Mouse (Mus musculus) liver, postnatal 0 days (tissue): Measurements from ENCODE around the gene Sdr42e1. TPM values are rescaled to one million over a fixed set of nuclear protein-coding genes. Genes with fewer than 3 reads are reported as not detected.

ENCODE experiments used
- ATAC-seq: fragments of 200-750 bp; cut with Nextera tagmentation; 2 replicates; pipeline ENCODE4 v1.8.0; 2017; ENCODE audit warnings: mild to moderate bottlenecking, moderate library complexity
- DNase-seq: peaks from one replicate; pipeline ENCODE4 v3.0.0-alpha.2; 2016
- H3K27ac ChIP-seq: fragments of 300-500 bp; sonication (generic); 2 replicates; pipeline ENCODE4 v1.5.1; 2014; ENCODE audit warnings: antibody characterized with exemption, moderate library complexity, mild to moderate bottlenecking, low read depth
- H3K27me3 ChIP-seq: fragments of 300-500 bp; sonication (generic); 2 replicates; pipeline ENCODE4 v1.6.1; 2014; ENCODE audit warnings: low read length, control low read depth, mixed read lengths; ENCODE audit not compliant: insufficient read depth
- H3K36me3 ChIP-seq: fragments of 300-500 bp; sonication (generic); replicated peaks from 2 replicates; pipeline ENCODE4 v1.6.1; 2014; ENCODE audit warnings: mild to moderate bottlenecking, control low read depth, low read length, moderate library complexity, mixed read lengths; ENCODE audit not compliant: insufficient read depth
- H3K4me1 ChIP-seq: fragments of 300-500 bp; sonication (generic); 2 replicates; pipeline ENCODE4 v1.6.1; 2014; ENCODE audit warnings: antibody characterized with exemption, mild to moderate bottlenecking, control low read depth; ENCODE audit not compliant: insufficient read depth
- H3K4me2 ChIP-seq: fragments of 300-500 bp; sonication (generic); 2 replicates; pipeline ENCODE4 v1.6.1; 2014; ENCODE audit warnings: low read depth, mild to moderate bottlenecking, low read length, moderate library complexity, mixed read lengths
- H3K4me3 ChIP-seq: fragments of 300-500 bp; sonication (generic); 2 replicates; pipeline ENCODE4 v1.5.1; 2014; ENCODE audit warnings: low read depth, low read length
- H3K9ac ChIP-seq: fragments of 300-500 bp; sonication (generic); replicated peaks from 2 replicates; pipeline ENCODE4 v1.6.1; 2014; ENCODE audit warnings: mild to moderate bottlenecking, moderate library complexity
- H3K9me3 ChIP-seq: fragments of 300-500 bp; sonication (generic); 2 replicates; pipeline ENCODE4 v1.6.1; 2016; ENCODE audit warnings: mild to moderate bottlenecking, control low read depth, low read length, mixed read lengths
- CTCF ChIP-seq: sonication (generic); IDR thresholded peaks from 2 replicates; pipeline ENCODE4 v1.5.1; 2016; ENCODE audit warnings: antibody characterized with exemption, low read depth
- EP300 ChIP-seq: IDR thresholded peaks from 2 replicates; pipeline ENCODE4 v1.6.1; 2016; ENCODE audit warnings: antibody characterized with exemption, low read depth, mild to moderate bottlenecking
- WGBS: fragments of 180-500 bp; shearing (Covaris S2); extraction: QIAGEN DNeasy Blood & Tissue Kit; methylation state at CpG from one replicate; pipeline ENCODE4 v1.1.7; 2014; ENCODE audit not compliant: insufficient replicate concordance; 5-methylcytosine and 5-hydroxymethylcytosine counted together
- polyA plus RNA-seq: library from polyadenylated mRNA; unstranded; fragments of >200 nt; fragmentation: Nextera tagmentation; extraction: Ambion mirVana; gene quantifications from 2 replicates; pipeline ENCODE4 v1.2.1, GENCODE M21; 2015

Gene Sdr42e1
- polyA plus RNA-seq, 1 experiment from 2014 or later = 12.8 TPM

DNA sequence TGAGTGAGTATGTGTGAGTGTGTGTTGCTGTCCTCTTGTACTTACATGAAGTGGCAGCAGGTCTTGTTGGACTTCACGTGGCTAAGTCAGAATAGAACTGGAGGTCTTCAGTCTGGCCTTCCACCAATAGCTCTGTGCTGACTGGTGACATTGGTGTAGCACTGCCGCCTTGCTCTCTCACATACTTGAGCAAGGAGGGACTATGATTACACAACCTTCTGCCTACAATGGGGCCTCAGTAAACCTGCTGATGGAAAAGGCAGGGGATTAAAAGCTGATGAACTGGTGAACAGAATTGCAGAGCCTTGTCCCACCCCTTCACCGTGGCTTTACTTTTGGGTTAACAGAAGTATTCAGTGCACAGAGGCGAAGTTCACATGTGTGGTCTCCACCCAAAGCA, 18.6 kb upstream of the Sdr42e1 start:
- 59% methylated on average over 4 of the region's 4 CpGs for WGBS
- ATAC-seq (peak; percentile 70; the same call in 1 of the 2 replicates), DNase-seq (no peak)
- Histone ChIP-seq H3K36me3 (no peaks in the 10 kb centered on the region), H3K27ac (peak overlapping the region; percentile 69), H3K4me2 (no peak overlapping the region), H3K9ac (no peak overlapping the region), H3K9me3 (no peaks in the 10 kb centered on the region), H3K4me1 (peaks cover 4% of the 10 kb centered on the region; the same call in 1 of the 2 replicates), H3K4me3 (no peak overlapping the region), H3K27me3 (no peaks in the 10 kb centered on the region)
- no peak for TF ChIP-seq CTCF
- no peak for TF ChIP-seq EP300

DNA sequence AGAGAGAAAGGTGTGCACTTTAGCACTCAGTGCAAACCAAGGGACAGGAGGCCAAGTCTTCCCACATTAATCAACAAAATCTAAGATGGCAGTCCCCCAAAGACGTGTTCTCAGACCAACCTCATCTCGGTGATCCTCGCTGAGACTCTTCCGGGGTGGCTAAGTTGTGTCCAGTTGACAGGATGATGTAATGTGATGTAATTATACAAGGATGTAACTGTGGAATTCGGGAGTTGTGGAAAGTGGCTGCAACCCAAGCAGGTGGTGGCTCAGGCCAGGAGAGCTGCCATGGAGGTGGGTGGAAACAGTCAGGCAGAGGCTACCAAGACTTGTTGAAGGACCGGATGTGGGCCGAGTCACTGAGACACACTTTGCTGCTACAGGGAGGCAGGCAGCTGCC, 14.4 kb upstream of the Sdr42e1 start:
- DNase-seq (no peak), ATAC-seq (peak; percentile 55)
- H3K9me3 ChIP-seq = no peaks in the 10 kb centered on the region
- no peak overlapping the region for H3K4me2 ChIP-seq
- H3K4me3 ChIP-seq = no peak overlapping the region
- no peaks in the 10 kb centered on the region for H3K27me3 ChIP-seq
- H3K27ac ChIP-seq = no peak overlapping the region
- H3K4me1 ChIP-seq = peaks cover 8% of the 10 kb centered on the region
- no peaks in the 10 kb centered on the region for H3K36me3 ChIP-seq
- WGBS = 72% methylated on average over 7 of the region's 7 CpGs
- H3K9ac ChIP-seq = no peak overlapping the region
- TF ChIP-seq CTCF (no peak), EP300 (no peak)

DNA sequence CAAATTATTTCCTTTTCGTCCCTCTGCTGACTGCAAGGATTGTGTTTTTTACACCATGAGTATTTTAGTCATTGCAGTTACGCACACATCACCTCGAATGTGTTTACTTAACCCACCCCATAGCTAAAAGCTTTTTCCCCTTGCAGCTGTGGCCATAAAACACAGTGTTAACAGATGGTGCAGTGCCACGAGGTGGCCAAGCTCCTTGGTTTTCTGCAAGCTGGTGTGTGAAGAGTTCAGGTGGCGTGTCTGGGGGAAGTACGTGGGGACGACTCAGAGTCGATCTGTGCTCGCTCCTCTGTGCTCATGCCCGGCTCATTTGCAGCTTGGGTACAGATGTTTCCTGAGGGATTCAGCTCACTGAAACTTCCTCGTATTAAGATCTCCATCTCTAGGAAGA, 11.0 kb upstream of the Sdr42e1 start:
- TF ChIP-seq EP300 (no peak), CTCF (no peak)
- Histone ChIP-seq H3K4me2 (no peak overlapping the region), H3K9me3 (no peaks in the 10 kb centered on the region), H3K9ac (no peak overlapping the region), H3K4me3 (no peak overlapping the region), H3K27ac (no peak overlapping the region), H3K4me1 (peaks cover 4% of the 10 kb centered on the region; the same call in 1 of the 2 replicates), H3K27me3 (no peaks in the 10 kb centered on the region), H3K36me3 (no peaks in the 10 kb centered on the region)
- WGBS = 29% methylated on average over 11 of the region's 11 CpGs
- DNase-seq (no peak), ATAC-seq (no peak)

DNA sequence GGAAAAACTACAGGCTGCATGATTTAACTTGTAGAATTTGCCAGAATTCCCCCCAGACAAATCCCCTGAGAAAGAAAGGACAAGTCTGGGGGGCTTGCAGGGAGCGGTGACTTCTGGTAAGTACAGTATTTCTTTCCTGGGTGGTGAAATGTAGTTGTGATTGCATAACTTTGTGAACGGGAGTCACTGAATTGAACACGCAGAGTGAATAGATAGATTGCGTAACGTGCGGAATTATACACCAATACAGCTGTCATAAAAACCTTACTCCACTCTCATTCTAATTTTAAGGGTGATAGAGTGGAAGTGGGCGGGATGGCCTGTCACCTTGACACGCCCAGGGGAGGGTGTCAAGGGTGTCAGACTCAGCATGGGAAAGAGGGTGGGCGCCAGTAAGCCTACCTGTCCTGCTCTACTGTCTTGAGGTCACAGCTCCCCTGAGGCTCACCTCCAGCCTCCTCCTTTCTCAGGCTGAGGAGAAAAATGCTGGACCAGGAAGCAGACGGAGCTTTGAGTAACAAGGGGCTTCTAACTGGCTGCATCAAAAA, 10.5 kb upstream of the Sdr42e1 start:
- H3K9ac ChIP-seq = no peak overlapping the region
- DNase-seq (no peak), ATAC-seq (no peak)
- no peak overlapping the region for H3K4me2 ChIP-seq
- no peak overlapping the region for H3K27ac ChIP-seq
- no peaks in the 10 kb centered on the region for H3K36me3 ChIP-seq
- peaks cover 4% of the 10 kb centered on the region; the same call in 1 of the 2 replicates for H3K4me1 ChIP-seq
- TF ChIP-seq EP300 (no peak), CTCF (no peak)
- whole genome bisulfite sequencing = 55% methylated on average over 10 of the region's 10 CpGs
- no peaks in the 10 kb centered on the region for H3K9me3 ChIP-seq
- no peaks in the 10 kb centered on the region for H3K27me3 ChIP-seq
- no peak overlapping the region for H3K4me3 ChIP-seq

DNA sequence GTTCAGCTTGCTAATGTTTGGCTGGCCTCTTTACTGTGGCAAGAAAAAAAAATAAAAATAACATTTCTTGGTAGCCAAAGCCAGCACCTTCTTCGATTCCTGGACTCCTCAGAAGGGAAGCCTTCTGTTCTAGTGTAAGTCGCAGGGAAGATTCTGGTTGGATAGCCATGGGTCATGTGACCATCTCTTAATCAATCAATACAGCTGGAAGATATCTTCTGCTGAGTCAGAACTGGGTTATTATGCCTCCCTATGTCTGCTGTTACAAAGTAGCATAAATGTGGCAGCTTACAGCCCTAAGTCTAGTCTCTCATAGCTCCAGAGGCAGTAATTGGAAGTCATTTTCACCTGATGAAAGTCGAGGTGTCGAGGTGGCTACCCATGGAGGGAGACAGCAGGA, 5.2 kb upstream of the Sdr42e1 start:
- H3K4me2 ChIP-seq = no peak overlapping the region
- H3K9ac ChIP-seq = no peak overlapping the region
- no peak for ATAC-seq
- TF ChIP-seq CTCF (no peak), EP300 (no peak)
- no peaks in the 10 kb centered on the region for H3K36me3 ChIP-seq
- no peak overlapping the region for H3K27ac ChIP-seq
- DNase-seq = no peak
- H3K4me3 ChIP-seq = no peak overlapping the region
- H3K27me3 ChIP-seq = no peaks in the 10 kb centered on the region
- H3K9me3 ChIP-seq = no peaks in the 10 kb centered on the region
- H3K4me1 ChIP-seq = peaks cover 9% of the 10 kb centered on the region
- WGBS = 74% methylated on average over 4 of the region's 4 CpGs

DNA sequence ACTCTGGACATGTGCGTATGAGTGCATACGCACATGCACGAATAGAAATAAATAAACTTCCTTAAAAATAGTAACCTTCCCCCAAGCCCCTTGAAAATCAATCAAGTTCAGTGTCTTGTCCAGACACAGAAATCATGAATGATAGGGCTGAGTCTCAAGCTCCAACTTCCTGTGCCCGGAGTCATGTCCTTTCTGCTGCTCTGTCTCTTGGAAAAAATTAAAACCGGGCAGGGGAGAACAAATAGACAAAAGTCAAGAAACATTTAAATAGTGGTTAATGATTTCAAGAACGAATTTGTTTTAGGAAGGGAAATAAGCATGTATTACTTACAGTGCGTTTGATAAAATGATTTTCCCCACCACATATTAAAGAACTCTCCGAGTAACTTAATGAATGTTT, 3.5 kb upstream of the Sdr42e1 start:
- Histone ChIP-seq H3K27ac (peak overlapping the region; percentile 85), H3K4me1 (peaks cover 15% of the 10 kb centered on the region), H3K4me2 (peak overlapping the region; percentile 40), H3K9ac (no peak overlapping the region; the same call in 1 of the 2 replicates), H3K9me3 (no peaks in the 10 kb centered on the region), H3K36me3 (no peaks in the 10 kb centered on the region), H3K27me3 (no peaks in the 10 kb centered on the region), H3K4me3 (no peak overlapping the region)
- no peak for ATAC-seq
- TF ChIP-seq CTCF = no peak
- TF ChIP-seq EP300 = no peak
- DNase-seq = no peak
- 52% methylated on average over 8 of the region's 8 CpGs for WGBS

DNA sequence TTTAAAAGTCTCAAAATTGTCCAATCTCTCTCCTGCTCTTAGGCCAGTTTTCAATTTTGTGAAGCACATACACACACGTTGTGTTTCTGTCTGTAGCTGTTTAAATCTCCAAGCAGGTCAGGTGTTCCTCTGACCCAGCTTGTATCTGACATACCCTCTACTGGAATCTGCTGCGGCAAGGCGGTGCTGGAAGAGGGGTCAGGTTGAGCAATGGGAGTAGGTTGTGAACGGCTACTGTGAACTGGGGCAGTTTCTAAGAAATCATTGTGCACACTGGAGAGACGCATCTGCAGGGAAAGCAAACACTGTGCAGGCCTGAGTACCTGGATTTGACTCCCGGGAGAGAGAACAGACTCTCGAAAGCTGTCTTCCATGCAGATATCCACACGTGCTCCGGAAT, 3.0 kb upstream of the Sdr42e1 start:
- no peaks in the 10 kb centered on the region for H3K36me3 ChIP-seq
- no peaks in the 10 kb centered on the region for H3K9me3 ChIP-seq
- peak overlapping the region; percentile 40 for H3K4me2 ChIP-seq
- WGBS = 52% methylated on average over 9 of the region's 9 CpGs
- no peak overlapping the region for H3K4me3 ChIP-seq
- H3K27ac ChIP-seq = peak overlapping the region; percentile 85
- H3K27me3 ChIP-seq = no peaks in the 10 kb centered on the region
- H3K9ac ChIP-seq = peak overlapping the region; percentile 41
- H3K4me1 ChIP-seq = peaks cover 15% of the 10 kb centered on the region
- ATAC-seq (peak; percentile 71), DNase-seq (peak; percentile 47)
- TF ChIP-seq EP300 (peak; percentile 41; the same call in 1 of the 2 replicates), CTCF (no peak)
